Mouse (Mus musculus): ENCODE data around the gene Wipi1.

GRCm38 (mm10) chr11:109574604-109575003 is 37.2 kb downstream of the Wipi1 start:
- TF ChIP-seq CTCF (IDR thresholded peaks at IDR 0.05 in 2 of 3, conservative IDR thresholded peaks at IDR 0.05 in 1 of 3; ENCODE audit: control insufficient read depth in 1 of 3, insufficient read depth in 1 of 3, low read depth in 2 of 3, low read length in 3 of 3, poor library complexity in 1 of 3, severe bottlenecking in 1 of 3) (no peak), EP300 (IDR thresholded peaks at IDR 0.05; ENCODE audit: low read depth in 1 of 2, low read length in 2 of 2) (no peak), ELF1 (IDR thresholded peaks at IDR 0.05; ENCODE audit: low read depth, low read length) (no peak), USF1 (IDR thresholded peaks at IDR 0.05; ENCODE audit: low read depth, low read length) (no peak), CHD1 (IDR thresholded peaks at IDR 0.05; ENCODE audit: low read depth, low read length) (no peak), NELFE (IDR thresholded peaks at IDR 0.05; ENCODE audit: low read depth, low read length) (no peak), POLR2A (IDR thresholded peaks at IDR 0.05; ENCODE audit: control insufficient read depth in 1 of 2, insufficient read depth in 1 of 2, low read depth in 1 of 2, low read length in 2 of 2, poor library complexity in 1 of 2) (no peak), ZKSCAN1 (IDR thresholded peaks at IDR 0.05; ENCODE audit: low read depth, low read length) (no peak), ZMIZ1 (IDR thresholded peaks at IDR 0.05; ENCODE audit: low read depth, low read length) (no peak)
